Mouse (Mus musculus) stomach, postnatal 0 days (tissue): ENCODE data around the gene Tfap4. TPM values are rescaled to one million over a fixed set of nuclear protein-coding genes. Genes with fewer than 3 reads are reported as not detected.
"Not testable (repeated sequence)": the region's sequence is repeated elsewhere in the genome, so short reads cannot be mapped to it uniquely, and the experiment has no call there.

Experiments
- ATAC-seq: fragments of 200-750 bp; cut with Nextera tagmentation; 2 replicates; pipeline ENCODE4 v1.8.0; 2017; ENCODE audit not compliant: low FRiP score, low TSS enrichment
- DNase-seq: peaks from one replicate; pipeline ENCODE4 v3.0.0-alpha.2; 2016; ENCODE audit warnings: low spot score
- H3K27ac ChIP-seq: fragments of 300-500 bp; sonication (generic); replicated peaks from 2 replicates; pipeline ENCODE4 v1.5.1; 2014; ENCODE audit warnings: mild to moderate bottlenecking, control low read depth
- H3K27me3 ChIP-seq: fragments of 300-500 bp; sonication (generic); 2 replicates; pipeline ENCODE4 v1.6.1; 2014; ENCODE audit warnings: low read length; ENCODE audit not compliant: control insufficient read depth, insufficient read depth
- H3K36me3 ChIP-seq: fragments of 300-500 bp; sonication (generic); 2 replicates; pipeline ENCODE4 v1.6.1; 2014; ENCODE audit warnings: low read length, mixed read lengths; ENCODE audit not compliant: control insufficient read depth, insufficient read depth
- H3K4me1 ChIP-seq: fragments of 300-500 bp; sonication (generic); replicated peaks from 2 replicates; pipeline ENCODE4 v1.6.1; 2014; ENCODE audit warnings: antibody characterized with exemption; ENCODE audit not compliant: control insufficient read depth, insufficient read depth
- H3K4me2 ChIP-seq: fragments of 300-500 bp; sonication (generic); replicated peaks from 2 replicates; pipeline ENCODE4 v1.6.1; 2014; ENCODE audit warnings: low read depth, mild to moderate bottlenecking, control low read depth, moderate library complexity
- H3K4me3 ChIP-seq: fragments of 300-500 bp; sonication (generic); 2 replicates; pipeline ENCODE4 v1.5.1; 2014; ENCODE audit warnings: low read depth, low read length, control low read depth
- H3K9ac ChIP-seq: fragments of 300-500 bp; sonication (generic); 2 replicates; pipeline ENCODE4 v1.6.1; 2014; ENCODE audit warnings: mild to moderate bottlenecking, low read length, control low read depth, mixed read lengths
- H3K9me3 ChIP-seq: fragments of 300-500 bp; sonication (generic); 2 replicates; pipeline ENCODE4 v1.6.1; 2016; ENCODE audit warnings: low read length; ENCODE audit not compliant: control insufficient read depth
- CTCF ChIP-seq: IDR thresholded peaks from 2 replicates; pipeline ENCODE4 v1.5.1; 2016; ENCODE audit warnings: antibody characterized with exemption, low read depth, mild to moderate bottlenecking, moderate library complexity
- EP300 ChIP-seq: optimal IDR thresholded peaks from 2 replicates; pipeline ENCODE3; 2016; ENCODE audit warnings: antibody characterized with exemption
- WGBS: fragments of 180-500 bp; shearing (Covaris S2); extraction: QIAGEN DNeasy Blood & Tissue Kit; methylation state at CpG from one replicate; pipeline ENCODE4 v1.1.7; 2014; 5-methylcytosine and 5-hydroxymethylcytosine counted together
- polyA plus RNA-seq: library from polyadenylated mRNA; unstranded; fragments of >200 nt; fragmentation: Nextera tagmentation; extraction: Ambion mirVana; gene quantifications from 2 replicates; pipeline ENCODE4 v1.2.1, GENCODE M21; 2015

Gene Tfap4
- polyA plus RNA-seq, 1 experiment from 2014 or later: 8.9 TPM

GRCm38 (mm10) chr16:4586531-4587123 lies 27.0 kb upstream of the Tfap4 start:
- TF ChIP-seq CTCF (peak; percentile 49), EP300 (peak; percentile 73)
- DNase-seq: peak; percentile 99
- peak overlapping the region; percentile 93 for H3K27ac ChIP-seq
- H3K4me2 ChIP-seq: peak overlapping the region; percentile 69
- H3K27me3 ChIP-seq: no peaks in the 10 kb centered on the region
- peaks cover 3% of the 10 kb centered on the region for H3K4me1 ChIP-seq
- peak; percentile 99 for ATAC-seq
- under 1% methylated on average over 41 of the region's 43 CpGs for WGBS
- no peaks in the 10 kb centered on the region for H3K36me3 ChIP-seq
- peak overlapping the region; percentile 41 for H3K4me3 ChIP-seq
- H3K9me3 ChIP-seq: no peaks in the 10 kb centered on the region
- H3K9ac ChIP-seq: peak overlapping the region; percentile 52

GRCm38 (mm10) chr16:4585642-4586530 lies 26.2 kb upstream of the Tfap4 start:
- peaks cover 3% of the 10 kb centered on the region for H3K4me1 ChIP-seq
- 5% methylated on average over 14 of the region's 14 CpGs for WGBS
- H3K9ac ChIP-seq: peak overlapping the region; percentile 52
- H3K9me3 ChIP-seq: no peaks in the 10 kb centered on the region
- no peaks in the 10 kb centered on the region for H3K36me3 ChIP-seq
- ATAC-seq (peak; percentile 24), DNase-seq (peak; percentile 36)
- H3K27me3 ChIP-seq: no peaks in the 10 kb centered on the region
- peak overlapping the region; percentile 41 for H3K4me3 ChIP-seq
- peak overlapping the region; percentile 93 for H3K27ac ChIP-seq
- H3K4me2 ChIP-seq: peak overlapping the region; percentile 69
- TF ChIP-seq CTCF: no peak
- TF ChIP-seq EP300: no peak

- Histone ChIP-seq H3K4me1 (peaks cover 3% of the 10 kb centered on the region), H3K9me3 (no peaks in the 10 kb centered on the region), H3K36me3 (no peaks in the 10 kb centered on the region), H3K4me2 (no peak overlapping the region), H3K9ac (no peak overlapping the region), H3K4me3 (no peak overlapping the region), H3K27me3 (no peaks in the 10 kb centered on the region), H3K27ac (no peak overlapping the region)
- WGBS: 81% methylated on average over 5 of the region's 5 CpGs
- DNase-seq (no peak), ATAC-seq (no peak)
- no peak for TF ChIP-seq EP300
- no peak for TF ChIP-seq CTCF
Measured at GRCm38 (mm10) chr16:4584438-4584837, 24.8 kb upstream of the Tfap4 start.

GRCm38 (mm10) chr16:4583807-4584206 lies 24.2 kb upstream of the Tfap4 start:
- TF ChIP-seq CTCF (no peak), EP300 (no peak)
- H3K4me1 ChIP-seq: peaks cover 3% of the 10 kb centered on the region
- no peaks in the 10 kb centered on the region for H3K36me3 ChIP-seq
- WGBS: 74% methylated on average over 3 of the region's 3 CpGs
- no peak overlapping the region for H3K4me2 ChIP-seq
- no peak for ATAC-seq
- no peak for DNase-seq
- no peaks in the 10 kb centered on the region for H3K9me3 ChIP-seq
- no peaks in the 10 kb centered on the region for H3K27me3 ChIP-seq
- H3K4me3 ChIP-seq: no peak overlapping the region
- no peak overlapping the region for H3K27ac ChIP-seq
- H3K9ac ChIP-seq: no peak overlapping the region

- not testable (repeated sequence) for DNase-seq, H3K9ac ChIP-seq, H3K27me3 ChIP-seq, H3K36me3 ChIP-seq, H3K27ac ChIP-seq, H3K4me1 ChIP-seq, ATAC-seq, H3K4me3 ChIP-seq, H3K9me3 ChIP-seq, H3K4me2 ChIP-seq
- 85% methylated on average over 4 of the region's 4 CpGs for WGBS
Measured at GRCm38 (mm10) chr16:4581179-4581578, 21.5 kb upstream of the Tfap4 start.

GRCm38 (mm10) chr16:4578630-4579029 lies 19.0 kb upstream of the Tfap4 start:
- Histone ChIP-seq H3K36me3 (no peaks in the 10 kb centered on the region), H3K4me2 (no peak overlapping the region), H3K27ac (no peak overlapping the region), H3K4me3 (no peak overlapping the region), H3K9ac (no peak overlapping the region), H3K27me3 (no peaks in the 10 kb centered on the region), H3K9me3 (no peaks in the 10 kb centered on the region), H3K4me1 (no peaks in the 10 kb centered on the region)
- WGBS: 63% methylated on average over 7 of the region's 7 CpGs
- no peak for TF ChIP-seq CTCF
- TF ChIP-seq EP300: no peak
- no peak for ATAC-seq
- no peak for DNase-seq
